Mouse (Mus musculus): ENCODE results near the gene Mettl24. TPM values are rescaled to one million over a fixed set of nuclear protein-coding genes. Genes with fewer than 3 reads are reported as not detected.

The Mettl24 gene
- polyA plus RNA-seq (2012; rRNA removed): 1.6 and 2.1 TPM in 2 replicates

DNA sequence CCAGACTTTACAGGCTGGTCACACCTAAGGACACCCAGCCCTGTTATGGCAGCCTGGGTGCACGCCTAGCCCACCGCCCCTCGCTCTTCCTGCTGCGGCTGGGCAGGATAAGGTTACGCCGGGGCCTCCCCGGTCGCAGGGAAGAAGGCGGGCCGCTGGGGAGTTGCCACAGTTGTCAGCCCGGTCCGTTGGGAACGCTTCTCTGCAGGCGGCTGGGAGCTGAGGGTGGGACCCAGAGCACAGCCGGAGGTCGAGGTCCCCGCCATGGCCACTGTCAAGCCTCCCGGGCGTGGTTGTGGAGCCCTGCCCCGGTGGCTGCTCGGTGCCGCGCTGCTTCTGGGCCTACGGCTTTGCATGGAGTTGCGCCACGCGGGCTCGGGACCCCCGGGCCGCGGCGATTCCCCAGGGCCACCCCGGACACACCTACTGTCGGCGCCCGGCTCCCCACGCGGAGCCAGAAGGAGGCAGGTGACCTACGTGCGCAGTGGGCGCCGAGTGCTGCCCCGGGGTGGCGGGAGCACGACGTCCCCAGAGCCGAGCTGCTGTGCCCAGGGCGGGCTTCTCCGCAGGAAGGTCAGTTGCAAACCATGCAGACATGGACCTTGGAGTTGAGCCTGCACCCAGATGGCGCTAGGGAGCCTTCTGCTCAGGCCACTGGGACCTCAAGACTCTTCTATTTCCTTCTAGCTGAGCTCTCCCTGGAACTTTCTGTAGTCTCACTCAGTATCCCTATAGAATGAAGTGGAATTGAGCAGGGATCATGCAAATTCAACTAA, at the start of gene Mettl24:
TSS of gene Mettl24 (plus strand) at position 191 of the 776 bp plus-strand sequence.
- H3K36me3 ChIP-seq (ENCODE audit: control insufficient read depth, insufficient read depth, low read length): no peaks in the 10 kb centered on the region
- no peaks in the 10 kb centered on the region for H3K4me1 ChIP-seq (ENCODE audit: control insufficient read depth, insufficient read depth, low read length)
- H3K4me3 ChIP-seq (ENCODE audit: insufficient read depth, low read depth, low read length): peak within 1 kb of the TSS; percentile 59
- TF ChIP-seq CTCF (conservative IDR thresholded peaks at IDR 0.05; ENCODE audit: insufficient read depth, insufficient read length, low read depth, low read length) (peak; percentile 77), POLR2A (IDR thresholded peaks at IDR 0.05; ENCODE audit: low read depth, low read length) (no peak)
- H3K27me3 ChIP-seq (replicated peaks; ENCODE audit: control insufficient read depth, insufficient read depth, low read length): no peaks in the 10 kb centered on the region
- WGBS: 1% methylated on average over 50 of the region's 50 CpGs
- H3K27ac ChIP-seq (ENCODE audit: insufficient read depth, low read depth, low read length): peak within 1 kb of the TSS; percentile 15; the same call in 1 of the 2 replicates
- DNase-seq: peak; percentile 88

DNA sequence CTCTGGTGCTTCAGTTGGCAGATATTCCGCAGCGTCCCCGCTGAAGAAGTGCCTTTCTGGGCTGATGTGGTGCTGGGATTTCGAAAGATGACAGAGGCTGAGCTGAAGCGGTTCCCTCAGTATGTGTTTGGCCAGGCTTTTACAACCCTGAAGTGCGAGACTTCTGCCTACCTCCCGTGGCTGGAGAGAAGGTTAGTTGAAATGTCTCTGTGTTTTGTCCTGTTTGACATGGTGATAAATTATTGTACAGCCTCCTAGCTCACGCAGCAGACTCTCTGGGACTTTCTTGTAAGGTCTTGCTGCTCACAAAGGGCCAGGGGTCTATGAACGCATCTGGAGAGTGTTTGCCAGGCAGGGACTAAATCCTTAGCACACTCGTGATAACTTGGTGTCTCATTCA, 45.8 kb upstream of the Mettl24 start:
- Histone ChIP-seq H3K36me3 (ENCODE audit: control insufficient read depth, insufficient read depth, low read length) (no peaks in the 10 kb centered on the region), H3K27ac (ENCODE audit: insufficient read depth, low read depth, low read length) (no peak overlapping the region), H3K4me1 (ENCODE audit: control insufficient read depth, insufficient read depth, low read length) (no peaks in the 10 kb centered on the region; the same call in 1 of the 2 replicates), H3K27me3 (replicated peaks; ENCODE audit: control insufficient read depth, insufficient read depth, low read length) (no peaks in the 10 kb centered on the region), H3K4me3 (ENCODE audit: insufficient read depth, low read depth, low read length) (no peak overlapping the region)
- no peak for DNase-seq
- TF ChIP-seq POLR2A (IDR thresholded peaks at IDR 0.05; ENCODE audit: low read depth, low read length) (no peak), CTCF (conservative IDR thresholded peaks at IDR 0.05; ENCODE audit: insufficient read depth, insufficient read length, low read depth, low read length) (no peak)
- WGBS: 65% methylated on average over 10 of the region's 10 CpGs

DNA sequence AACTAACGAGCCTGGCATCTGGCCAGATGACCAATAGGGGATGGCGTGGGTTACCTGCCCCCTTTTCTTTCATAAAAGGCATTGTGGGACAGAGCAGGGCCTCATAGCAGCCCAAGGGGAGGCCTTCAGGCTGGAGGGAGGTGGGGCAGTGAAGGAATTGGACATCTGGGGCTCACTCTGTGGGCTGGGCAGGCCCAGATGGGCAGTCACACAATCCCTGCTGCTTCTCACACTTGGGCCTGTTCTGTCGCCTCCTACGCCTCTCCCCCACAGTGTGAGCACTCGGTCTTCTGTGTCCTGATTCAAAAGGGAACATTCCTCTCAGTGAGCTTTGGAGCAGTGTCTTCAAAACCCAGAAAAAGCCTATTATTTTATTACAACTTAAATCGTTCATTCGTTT, 44.8 kb upstream of the Mettl24 start:
- WGBS: 59% methylated on average over 7 of the region's 7 CpGs
- no peak for TF ChIP-seq POLR2A (IDR thresholded peaks at IDR 0.05; ENCODE audit: low read depth, low read length)
- no peak for TF ChIP-seq CTCF (conservative IDR thresholded peaks at IDR 0.05; ENCODE audit: insufficient read depth, insufficient read length, low read depth, low read length)
- H3K4me3 ChIP-seq (ENCODE audit: insufficient read depth, low read depth, low read length): no peak overlapping the region
- H3K27ac ChIP-seq (ENCODE audit: insufficient read depth, low read depth, low read length): no peak overlapping the region
- H3K4me1 ChIP-seq (ENCODE audit: control insufficient read depth, insufficient read depth, low read length): no peaks in the 10 kb centered on the region
- no peak for DNase-seq
- H3K27me3 ChIP-seq (replicated peaks; ENCODE audit: control insufficient read depth, insufficient read depth, low read length): no peaks in the 10 kb centered on the region
- H3K36me3 ChIP-seq (ENCODE audit: control insufficient read depth, insufficient read depth, low read length): no peaks in the 10 kb centered on the region

DNA sequence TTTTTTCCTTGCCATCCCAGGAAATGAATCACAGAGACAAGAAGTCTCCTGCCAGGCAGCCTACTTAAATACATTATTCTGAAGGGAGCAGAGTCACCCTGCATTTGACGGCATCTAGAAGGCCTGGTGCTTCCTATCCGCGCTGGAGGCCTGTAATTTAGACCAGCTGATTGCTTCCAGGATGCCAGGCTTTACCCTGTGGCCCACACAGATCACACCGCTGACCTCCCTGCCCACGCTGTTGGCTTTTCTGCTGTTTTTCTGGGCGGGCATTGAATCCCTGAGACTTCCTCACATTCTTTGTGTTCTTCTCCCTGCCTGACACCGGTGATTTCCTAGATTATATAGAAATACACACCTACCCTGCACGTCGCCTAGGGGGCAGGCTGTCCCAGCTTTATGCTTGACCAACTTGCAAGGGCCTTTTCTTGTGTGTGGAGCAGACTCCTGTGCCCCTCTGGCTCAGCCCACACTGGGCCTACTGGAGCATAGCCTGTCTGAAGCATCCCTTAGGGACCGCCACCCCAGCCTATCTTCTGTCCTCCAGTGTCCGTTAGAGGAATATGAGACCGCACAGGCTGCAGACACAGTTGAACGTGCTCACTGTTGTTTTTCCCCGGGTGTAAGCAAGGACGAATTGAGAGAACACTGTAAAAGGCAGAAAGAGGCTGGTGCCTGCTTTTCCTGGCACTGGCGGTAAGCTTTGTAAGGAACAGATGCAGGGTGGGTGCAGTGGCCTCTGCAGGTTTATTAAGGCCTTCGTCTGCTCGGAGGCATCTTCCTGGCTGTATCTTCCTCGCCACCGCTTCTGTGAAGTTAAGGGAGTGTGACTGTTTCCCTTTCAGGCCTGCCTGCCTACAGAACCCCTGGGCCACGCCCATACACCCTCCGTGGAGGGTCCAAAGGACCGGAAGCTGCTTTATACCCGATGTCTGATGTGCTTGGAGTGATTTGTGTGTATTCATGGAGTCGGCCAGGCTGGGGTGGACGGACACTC, 44.0 kb upstream of the Mettl24 start:
- H3K36me3 ChIP-seq (ENCODE audit: control insufficient read depth, insufficient read depth, low read length): no peaks in the 10 kb centered on the region
- H3K4me3 ChIP-seq (ENCODE audit: insufficient read depth, low read depth, low read length): no peak overlapping the region
- 53% methylated on average over 26 of the region's 26 CpGs for WGBS
- no peaks in the 10 kb centered on the region for H3K27me3 ChIP-seq (replicated peaks; ENCODE audit: control insufficient read depth, insufficient read depth, low read length)
- no peaks in the 10 kb centered on the region for H3K4me1 ChIP-seq (ENCODE audit: control insufficient read depth, insufficient read depth, low read length)
- no peak for TF ChIP-seq POLR2A (IDR thresholded peaks at IDR 0.05; ENCODE audit: low read depth, low read length)
- no peak for TF ChIP-seq CTCF (conservative IDR thresholded peaks at IDR 0.05; ENCODE audit: insufficient read depth, insufficient read length, low read depth, low read length)
- DNase-seq: no peak
- no peak overlapping the region for H3K27ac ChIP-seq (ENCODE audit: insufficient read depth, low read depth, low read length)

DNA sequence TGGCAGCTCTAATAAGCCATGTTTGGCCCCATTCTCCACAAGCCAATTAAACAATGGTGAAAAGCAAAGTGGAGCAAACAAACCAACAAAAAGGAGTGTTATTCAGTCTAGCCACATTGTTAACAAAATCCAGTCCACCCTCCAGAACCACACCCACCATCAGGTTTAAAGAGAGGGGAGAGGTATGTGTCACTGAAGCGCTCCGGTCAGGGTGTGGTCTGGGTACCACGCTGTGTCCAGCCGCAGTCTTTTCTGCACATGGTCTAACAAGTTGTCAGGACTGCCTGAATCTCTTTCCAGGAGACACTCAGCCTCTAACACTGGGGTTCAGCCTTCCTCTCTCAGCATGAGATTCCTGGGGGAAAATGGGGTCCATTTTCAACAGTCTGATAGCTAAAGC, 42.7 kb upstream of the Mettl24 start:
- 97% methylated on average over 4 of the region's 4 CpGs for WGBS
- H3K4me1 ChIP-seq (ENCODE audit: control insufficient read depth, insufficient read depth, low read length): no peaks in the 10 kb centered on the region
- H3K4me3 ChIP-seq (ENCODE audit: insufficient read depth, low read depth, low read length): no peak overlapping the region
- DNase-seq: no peak
- H3K27ac ChIP-seq (ENCODE audit: insufficient read depth, low read depth, low read length): no peak overlapping the region
- no peak for TF ChIP-seq CTCF (conservative IDR thresholded peaks at IDR 0.05; ENCODE audit: insufficient read depth, insufficient read length, low read depth, low read length)
- no peak for TF ChIP-seq POLR2A (IDR thresholded peaks at IDR 0.05; ENCODE audit: low read depth, low read length)
- no peaks in the 10 kb centered on the region for H3K27me3 ChIP-seq (replicated peaks; ENCODE audit: control insufficient read depth, insufficient read depth, low read length)
- H3K36me3 ChIP-seq (ENCODE audit: control insufficient read depth, insufficient read depth, low read length): no peaks in the 10 kb centered on the region

DNA sequence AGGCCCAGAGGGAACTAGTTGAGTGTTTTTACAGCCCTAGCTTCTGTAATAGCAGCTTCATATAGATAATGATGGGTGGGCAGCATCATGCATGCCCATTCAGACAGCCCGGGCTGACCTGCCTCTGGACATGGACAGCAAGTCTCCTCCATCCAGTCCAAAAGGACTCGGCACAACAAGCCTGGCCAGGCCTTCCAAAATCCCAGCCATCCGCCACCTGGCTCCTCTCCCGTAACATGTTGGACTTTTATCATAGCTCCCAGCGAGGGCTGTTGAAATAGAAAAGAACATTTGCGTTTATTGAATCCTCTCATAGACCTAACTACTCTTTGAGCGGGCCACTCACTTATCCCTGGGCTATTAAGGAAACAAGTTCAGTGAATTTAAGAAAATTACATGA, 41.2 kb upstream of the Mettl24 start:
- Histone ChIP-seq H3K36me3 (ENCODE audit: control insufficient read depth, insufficient read depth, low read length) (no peaks in the 10 kb centered on the region), H3K4me3 (ENCODE audit: insufficient read depth, low read depth, low read length) (no peak overlapping the region), H3K4me1 (ENCODE audit: control insufficient read depth, insufficient read depth, low read length) (no peaks in the 10 kb centered on the region), H3K27me3 (replicated peaks; ENCODE audit: control insufficient read depth, insufficient read depth, low read length) (no peaks in the 10 kb centered on the region), H3K27ac (ENCODE audit: insufficient read depth, low read depth, low read length) (no peak overlapping the region)
- TF ChIP-seq CTCF (conservative IDR thresholded peaks at IDR 0.05; ENCODE audit: insufficient read depth, insufficient read length, low read depth, low read length) (no peak), POLR2A (IDR thresholded peaks at IDR 0.05; ENCODE audit: low read depth, low read length) (no peak)
- no peak for DNase-seq
- 86% methylated on average over 7 of the region's 7 CpGs for WGBS

DNA sequence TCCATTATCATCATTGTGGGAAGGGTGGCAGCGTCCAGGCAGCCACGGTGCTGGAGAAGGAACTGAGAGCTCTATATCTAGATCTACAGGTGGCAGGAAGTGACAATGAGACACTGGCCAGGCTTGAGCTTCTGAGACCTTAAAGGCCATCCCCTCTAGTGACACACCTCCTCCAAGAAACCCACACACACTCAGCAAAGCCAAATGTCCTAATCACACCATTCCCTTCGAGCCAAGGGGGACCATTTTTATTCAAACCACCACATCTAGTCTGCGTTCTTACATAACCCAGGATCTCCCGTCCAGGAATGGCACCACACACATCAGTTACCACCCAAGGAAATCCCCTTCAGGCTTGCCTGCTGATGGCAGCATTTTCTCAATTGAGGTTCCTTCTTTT, 40.0 kb upstream of the Mettl24 start:
- Histone ChIP-seq H3K4me3 (ENCODE audit: insufficient read depth, low read depth, low read length) (no peak overlapping the region), H3K27me3 (replicated peaks; ENCODE audit: control insufficient read depth, insufficient read depth, low read length) (no peaks in the 10 kb centered on the region), H3K36me3 (ENCODE audit: control insufficient read depth, insufficient read depth, low read length) (no peaks in the 10 kb centered on the region), H3K4me1 (ENCODE audit: control insufficient read depth, insufficient read depth, low read length) (no peaks in the 10 kb centered on the region), H3K27ac (ENCODE audit: insufficient read depth, low read depth, low read length) (no peak overlapping the region)
- TF ChIP-seq CTCF (conservative IDR thresholded peaks at IDR 0.05; ENCODE audit: insufficient read depth, insufficient read length, low read depth, low read length): no peak
- 85% methylated on average over 5 of the region's 5 CpGs for WGBS
- no peak for DNase-seq

All from kidney, adult 2 months (tissue).